Mouse (Mus musculus) bone marrow macrophage, adult 2 months (primary cell): ENCODE results near the gene Panx2. TPM values are rescaled to one million over a fixed set of nuclear protein-coding genes. Genes with fewer than 3 reads are reported as not detected.

Experiments
- H3K27ac ChIP-seq: 2 replicates; pipeline ENCODE4 v1.5.1; 2012; ENCODE audit warnings: low read depth, low read length; ENCODE audit not compliant: insufficient read depth
- H3K4me1 ChIP-seq: 2 replicates; pipeline ENCODE4 v1.6.1; 2012; ENCODE audit warnings: low read length; ENCODE audit not compliant: control insufficient read depth, insufficient read depth
- H3K4me3 ChIP-seq: 2 replicates; pipeline ENCODE4 v1.5.1; 2012; ENCODE audit warnings: mild to moderate bottlenecking, low read length, moderate library complexity; ENCODE audit not compliant: insufficient read depth
- CTCF ChIP-seq: IDR thresholded peaks from 2 replicates; pipeline ENCODE4 v1.5.1; 2012; ENCODE audit warnings: low read depth, mild to moderate bottlenecking, low read length, moderate library complexity
- POLR2A ChIP-seq: IDR thresholded peaks from 2 replicates; pipeline ENCODE4 v1.6.1; 2012; ENCODE audit warnings: mild to moderate bottlenecking, low read depth, low read length, borderline replicate concordance
- polyA plus RNA-seq: library from polyadenylated mRNA; stranded (reverse); fragments of >200 nt; gene quantifications from 2 replicates; pipeline ENCODE4 v1.2.4, GENCODE M21; 2012; ENCODE audit not compliant: missing spikeins, insufficient read depth, insufficient read length

Panx2 gene
- polyA plus RNA-seq, 1 experiment: not detected

- H3K4me3 ChIP-seq: no peak overlapping the region
- TF ChIP-seq CTCF (no peak), POLR2A (no peak)
- peaks cover 5% of the 10 kb centered on the region; the same call in 1 of the 2 replicates for H3K4me1 ChIP-seq
- no peak overlapping the region for H3K27ac ChIP-seq
Observed at GRCm38 (mm10) chr15:89118007-89118406, 58.5 kb downstream of the Panx2 start.

GRCm38 (mm10) chr15:89122649-89123366 is 63.3 kb downstream of the Panx2 start, which contains the start of gene Tubgcp6:
Gene Tubgcp6 (minus strand): TSS chr15:89123112.
- peak within 1 kb of the TSS; percentile 76 for H3K4me3 ChIP-seq
- H3K4me1 ChIP-seq: peaks cover 10% of the 10 kb centered on the region
- TF ChIP-seq CTCF (no peak), POLR2A (0 out of 2 replicates have a peak, but pooled peaks have one; percentile 60)
- no peak within 1 kb of the TSS for H3K27ac ChIP-seq

Other genes starting within 250 kb of the Panx2 start
- gene Alg12, start 240.4 kb upstream of the Panx2 start, polyA plus RNA-seq: 10.2 and 10.3 TPM in 2 replicates
- 23.0 and 24.4 TPM in 2 replicates for gene Creld2, start 240.1 kb upstream of the Panx2 start, polyA plus RNA-seq
- gene Pim3, start 197.5 kb upstream of the Panx2 start, polyA plus RNA-seq: 9.2 and 9.9 TPM in 2 replicates
- not detected in 2 replicates for gene Ttll8, start 105.3 kb upstream of the Panx2 start, polyA plus RNA-seq
- gene Mlc1, start 80.7 kb upstream of the Panx2 start, polyA plus RNA-seq: not detected in 2 replicates
- not detected in 2 replicates for gene Mov10l1, start 76.8 kb upstream of the Panx2 start, polyA plus RNA-seq
- gene Trabd, start 15.4 kb downstream of the Panx2 start, polyA plus RNA-seq: 27.8 and 33.0 TPM in 2 replicates
- gene Selenoo, start 29.4 kb downstream of the Panx2 start, polyA plus RNA-seq: 20.7 and 22.9 TPM in 2 replicates
- 10.4 and 15.4 TPM in 2 replicates for gene Tubgcp6, start 63.4 kb downstream of the Panx2 start, polyA plus RNA-seq
- 13.3 and 16.3 TPM in 2 replicates for gene Hdac10, start 69.0 kb downstream of the Panx2 start, polyA plus RNA-seq
- not detected in 2 replicates for gene Mapk12, start 81.0 kb downstream of the Panx2 start, polyA plus RNA-seq
- gene Mapk11, start 89.9 kb downstream of the Panx2 start, polyA plus RNA-seq: 2.2 and 2.7 TPM in 2 replicates
- 432 and 457 TPM in 2 replicates for gene Plxnb2, start 121.1 kb downstream of the Panx2 start, polyA plus RNA-seq
- 3.4 and 3.8 TPM in 2 replicates for gene Dennd6b, start 136.8 kb downstream of the Panx2 start, polyA plus RNA-seq
- 31.6 and 32.7 TPM in 2 replicates for gene Ppp6r2, start 151.8 kb downstream of the Panx2 start, polyA plus RNA-seq